Mouse (Mus musculus) intestine, embryonic 16.5 days (tissue): ENCODE measurements around the gene Isoc2b. TPM values are rescaled to one million over a fixed set of nuclear protein-coding genes. Genes with fewer than 3 reads are reported as not detected.

ENCODE experiments used
- ATAC-seq: fragments of 200-750 bp; cut with Nextera tagmentation; 2 replicates; pipeline ENCODE4 v1.8.0; 2017; ENCODE audit warnings: moderate TSS enrichment, moderate library complexity
- H3K27ac ChIP-seq: fragments of 300-500 bp; sonication (generic); 2 replicates; pipeline ENCODE4 v1.5.1; 2014; ENCODE audit warnings: mild to moderate bottlenecking, low read length
- H3K27me3 ChIP-seq: fragments of 300-500 bp; sonication (generic); replicated peaks from 2 replicates; pipeline ENCODE4 v1.6.1; 2014; ENCODE audit warnings: low read length, control low read depth, mixed read lengths; ENCODE audit not compliant: control insufficient read depth, insufficient read depth
- H3K36me3 ChIP-seq: fragments of 300-500 bp; sonication (generic); 2 replicates; pipeline ENCODE4 v1.6.1; 2014; ENCODE audit warnings: low read length, control low read depth; ENCODE audit not compliant: control insufficient read depth, insufficient read depth
- H3K4me1 ChIP-seq: fragments of 300-500 bp; sonication (generic); 2 replicates; pipeline ENCODE4 v1.6.1; 2014; ENCODE audit warnings: low read length, control low read depth, mixed read lengths; ENCODE audit not compliant: control insufficient read depth, insufficient read depth
- H3K4me2 ChIP-seq: fragments of 300-500 bp; sonication (generic); 2 replicates; pipeline ENCODE4 v1.6.1; 2014; ENCODE audit warnings: low read depth, low read length, control low read depth
- H3K4me3 ChIP-seq: fragments of 300-500 bp; sonication (generic); 2 replicates; pipeline ENCODE4 v1.5.1; 2014; ENCODE audit warnings: mild to moderate bottlenecking, low read length
- H3K9ac ChIP-seq: fragments of 300-500 bp; sonication (generic); 2 replicates; pipeline ENCODE4 v1.6.1; 2014; ENCODE audit warnings: low read depth, low read length
- H3K9me3 ChIP-seq: fragments of 300-500 bp; sonication (generic); 2 replicates; pipeline ENCODE4 v1.6.1; 2016; ENCODE audit warnings: low read length, control low read depth; ENCODE audit not compliant: control insufficient read depth
- WGBS: fragments of 180-500 bp; shearing (Covaris S2); extraction: QIAGEN DNeasy Blood & Tissue Kit; methylation state at CpG from one replicate; pipeline ENCODE4 v1.1.7; 2014; 5-methylcytosine and 5-hydroxymethylcytosine counted together
- polyA plus RNA-seq: library from polyadenylated mRNA; unstranded; fragments of >200 nt; fragmentation: Nextera tagmentation; extraction: Ambion mirVana; gene quantifications from 2 replicates; pipeline ENCODE4 v1.2.1, GENCODE M21; 2015

Gene Isoc2b
- polyA plus RNA-seq, 1 experiment from 2014 or later: 17.8 TPM

- ATAC-seq: no peak
- H3K4me3 ChIP-seq: no peak overlapping the region
- H3K27ac ChIP-seq: no peak overlapping the region
- H3K4me1 ChIP-seq: no peaks in the 10 kb centered on the region
- no peaks in the 10 kb centered on the region for H3K9me3 ChIP-seq
- no peaks in the 10 kb centered on the region for H3K27me3 ChIP-seq
- H3K4me2 ChIP-seq: no peak overlapping the region
- H3K9ac ChIP-seq: no peak overlapping the region
- peaks cover 11% of the 10 kb centered on the region; the same call in 1 of the 2 replicates for H3K36me3 ChIP-seq
Observed at GRCm38 (mm10) chr7:4802247-4802646, 67.8 kb downstream of the Isoc2b start.

DNA sequence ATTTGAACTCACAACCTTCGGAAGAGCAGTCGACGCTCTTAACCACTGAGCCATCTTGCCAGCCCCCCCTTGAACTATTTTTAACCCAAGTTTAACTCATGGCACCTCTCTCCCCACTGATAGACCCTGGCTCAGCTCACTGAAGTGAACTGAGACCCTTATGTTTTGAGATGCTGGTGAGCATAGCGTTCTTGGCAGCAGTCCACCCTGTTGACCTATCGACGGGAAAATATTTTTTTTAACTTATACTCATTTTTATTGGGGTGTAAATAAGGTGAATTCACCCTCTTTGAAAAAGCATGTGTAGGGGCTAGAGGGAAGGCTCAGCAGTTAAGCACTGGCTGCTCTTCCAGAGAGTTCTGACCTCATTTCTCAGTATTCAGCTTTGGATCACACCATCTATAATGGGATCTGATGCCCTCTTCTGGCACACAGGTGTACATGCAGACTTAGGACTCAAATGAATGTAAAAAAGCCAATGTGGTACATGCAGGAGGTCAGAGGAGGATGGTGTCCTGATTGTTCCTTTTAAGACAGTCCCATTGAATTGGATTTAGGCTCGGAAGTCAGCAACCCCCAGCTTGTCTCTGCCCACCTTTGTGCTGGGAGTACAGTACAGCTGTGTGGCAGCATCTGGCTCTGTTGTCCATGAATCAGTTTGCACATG, 74.2 kb downstream of the Isoc2b start:
- 70% methylated on average over 7 of the region's 7 CpGs for WGBS

More for the DNA sequence above, 74.2 kb downstream of the Isoc2b start:
- H3K27ac ChIP-seq: no peak overlapping the region; the same call in 1 of the 2 replicates
- no peak overlapping the region for H3K4me2 ChIP-seq
- H3K36me3 ChIP-seq: peaks cover 19% of the 10 kb centered on the region
- H3K4me3 ChIP-seq: no peak overlapping the region
- H3K27me3 ChIP-seq: no peaks in the 10 kb centered on the region
- no peaks in the 10 kb centered on the region for H3K9me3 ChIP-seq
- no peak overlapping the region for H3K9ac ChIP-seq
- ATAC-seq: 0 out of 2 replicates have a peak, but pooled peaks have one; percentile 2
- H3K4me1 ChIP-seq: peaks cover 17% of the 10 kb centered on the region

Other genes starting within 250 kb of the Isoc2b start
- 16.3 and 23.2 TPM in 2 replicates for gene Tmem86b, start 238.8 kb downstream of the Isoc2b start, polyA plus RNA-seq
- 2.6 and 2.9 TPM in 2 replicates for gene Ppp6r1, start 211.2 kb downstream of the Isoc2b start, polyA plus RNA-seq
- 84.9 and 95.4 TPM in 2 replicates for gene Hspbp1, start 185.2 kb downstream of the Isoc2b start, polyA plus RNA-seq
- gene Brsk1, start 179.7 kb downstream of the Isoc2b start, polyA plus RNA-seq: 0.86 and 1.4 TPM in 2 replicates
- 4.4 and 5.4 TPM in 2 replicates for gene Tmem150b, start 145.0 kb downstream of the Isoc2b start, polyA plus RNA-seq
- 66.7 and 76.0 TPM in 2 replicates for gene Kmt5c, start 130.1 kb downstream of the Isoc2b start, polyA plus RNA-seq
- 38.1 and 50.6 TPM in 2 replicates for gene Cox6b2, start 117.2 kb downstream of the Isoc2b start, polyA plus RNA-seq
- gene Fam71e2, start 99.0 kb downstream of the Isoc2b start, polyA plus RNA-seq: not detected in 2 replicates
- 0.09 TPM in 1 of 2 replicates, not detected in the other for gene Il11, start 87.4 kb downstream of the Isoc2b start, polyA plus RNA-seq
- 0.75 and 1.0 TPM in 2 replicates for gene Tmem190, start 87.3 kb downstream of the Isoc2b start, polyA plus RNA-seq
- gene Tmem238, start 80.6 kb downstream of the Isoc2b start, polyA plus RNA-seq: 32.8 and 35.9 TPM in 2 replicates
- gene Rpl28, start 77.4 kb downstream of the Isoc2b start, polyA plus RNA-seq: 320 and 345 TPM in 2 replicates
- 238 and 256 TPM in 2 replicates for gene Ube2s, start 57.7 kb downstream of the Isoc2b start, polyA plus RNA-seq
- gene Shisa7, start 25.6 kb downstream of the Isoc2b start, polyA plus RNA-seq: 0.12 and 0.15 TPM in 2 replicates
- 1.4 TPM in 2 replicates for gene Isoc2a, start 6.9 kb upstream of the Isoc2b start, polyA plus RNA-seq
- not detected in 2 replicates for gene Gm36210, start 36.3 kb upstream of the Isoc2b start, polyA plus RNA-seq
- gene Zfp628, start 45.0 kb upstream of the Isoc2b start, polyA plus RNA-seq: 2.7 TPM in 2 replicates
- 3.1 and 3.6 TPM in 2 replicates for gene Nat14, start 51.8 kb upstream of the Isoc2b start, polyA plus RNA-seq
- 3.6 and 3.7 TPM in 2 replicates for gene Ssc5d, start 55.5 kb upstream of the Isoc2b start, polyA plus RNA-seq
- gene Sbk2, start 94.1 kb upstream of the Isoc2b start, polyA plus RNA-seq: 0.56 and 0.58 TPM in 2 replicates
- not detected in 2 replicates for gene Sbk3, start 100.9 kb upstream of the Isoc2b start, polyA plus RNA-seq
- gene Zfp579, start 125.9 kb upstream of the Isoc2b start, polyA plus RNA-seq: 20.3 and 21.7 TPM in 2 replicates
- 24.3 and 27.3 TPM in 2 replicates for gene Zfp524, start 144.2 kb upstream of the Isoc2b start, polyA plus RNA-seq
- gene Fiz1, start 144.4 kb upstream of the Isoc2b start, polyA plus RNA-seq: 25.4 and 27.1 TPM in 2 replicates
- 3.6 and 4.7 TPM in 2 replicates for gene Gm44973, start 145.2 kb upstream of the Isoc2b start, polyA plus RNA-seq
- 3.5 and 4.0 TPM in 2 replicates for gene Zfp865, start 150.1 kb upstream of the Isoc2b start, polyA plus RNA-seq
- gene Ccdc106, start 150.3 kb upstream of the Isoc2b start, polyA plus RNA-seq: 10.1 and 13.7 TPM in 2 replicates
- gene 4632433K11Rik, start 163.9 kb upstream of the Isoc2b start, polyA plus RNA-seq: not detected in 2 replicates
- gene Zfp784, start 168.2 kb upstream of the Isoc2b start, polyA plus RNA-seq: 7.9 and 8.0 TPM in 2 replicates
- 18.2 and 20.2 TPM in 2 replicates for gene Zfp580, start 181.3 kb upstream of the Isoc2b start, polyA plus RNA-seq
- gene U2af2, start 191.9 kb upstream of the Isoc2b start, polyA plus RNA-seq: 107 and 112 TPM in 2 replicates
- 75.0 and 87.4 TPM in 2 replicates for gene Epn1, start 210.0 kb upstream of the Isoc2b start, polyA plus RNA-seq
- not detected in 2 replicates for gene Rfpl4, start 246.7 kb upstream of the Isoc2b start, polyA plus RNA-seq